Mouse (Mus musculus): ENCODE measurements around the gene Rangrf. TPM values are rescaled to one million over a fixed set of nuclear protein-coding genes. Genes with fewer than 3 reads are reported as not detected.
"Not testable (repeated sequence)": the region's sequence is repeated elsewhere in the genome, so short reads cannot be mapped to it uniquely, and the experiment has no call there.

Gene Rangrf
- polyA plus RNA-seq, 1 experiment from 2014 or later, result 31.6 TPM

- Histone ChIP-seq H3K9ac (replicated peaks) (peak overlapping the region; percentile 36; the same call in 1 of the 2 replicates), H3K4me1 (replicated peaks) (peaks cover 16% of the 10 kb centered on the region), H3K4me2 (replicated peaks) (peak overlapping the region; percentile 66), H3K4me3 (replicated peaks) (peak overlapping the region; percentile 45), H3K27me3 (peaks cover 16% of the 10 kb centered on the region)
- H3K36me3 ChIP-seq, H3K9me3 ChIP-seq, H3K27ac ChIP-seq: not testable (repeated sequence)
- ATAC-seq, result peak; percentile 90
- under 1% methylated on average over 38 of the region's 38 CpGs for WGBS
Measured at GRCm38 (mm10) chr11:68973250-68974058, 1.5 kb downstream of the Rangrf start.

GRCm38 (mm10) chr11:68970232-68970631, 4.8 kb downstream of the Rangrf start:
- Histone ChIP-seq H3K4me2 (replicated peaks) (no peak overlapping the region), H3K9me3 (no peaks in the 10 kb centered on the region), H3K36me3 (no peaks in the 10 kb centered on the region), H3K4me3 (replicated peaks) (no peak overlapping the region), H3K4me1 (replicated peaks) (peaks cover 26% of the 10 kb centered on the region), H3K27ac (no peak overlapping the region), H3K9ac (replicated peaks) (no peak overlapping the region), H3K27me3 (peaks cover 17% of the 10 kb centered on the region)
- WGBS, result 78% methylated on average over 4 of the region's 4 CpGs
- no peak for ATAC-seq

DNA sequence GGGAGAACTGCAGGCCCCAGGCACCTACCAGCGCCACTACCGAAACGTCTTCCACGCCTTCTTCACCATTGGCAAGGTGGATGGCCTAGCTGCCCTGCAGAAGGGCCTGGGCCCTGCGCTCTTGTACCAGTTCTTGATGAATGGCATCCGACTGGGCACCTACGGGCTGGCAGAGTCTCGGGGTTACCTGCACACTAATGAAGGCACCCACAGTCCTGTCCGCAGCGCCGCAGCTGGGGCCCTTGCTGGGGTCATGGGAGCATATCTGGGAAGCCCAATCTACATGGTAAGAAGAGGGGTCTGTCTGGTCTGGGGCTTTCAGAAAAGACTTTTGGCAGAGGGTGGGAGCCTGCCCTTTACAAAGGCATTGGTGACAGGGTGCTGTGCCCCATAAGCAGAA, 6.2 kb downstream of the Rangrf start:
- H3K4me1 ChIP-seq (replicated peaks), result peaks cover 22% of the 10 kb centered on the region
- H3K9me3 ChIP-seq, result no peaks in the 10 kb centered on the region
- H3K9ac ChIP-seq (replicated peaks), result peak overlapping the region; percentile 54; the same call in 1 of the 2 replicates
- peaks cover 16% of the 10 kb centered on the region for H3K27me3 ChIP-seq
- no peaks in the 10 kb centered on the region for H3K36me3 ChIP-seq
- ATAC-seq, result no peak
- peak overlapping the region; percentile 85 for H3K4me2 ChIP-seq (replicated peaks)
- H3K27ac ChIP-seq, result no peak overlapping the region
- H3K4me3 ChIP-seq (replicated peaks), result 0 out of 2 replicates have a peak overlapping the region, but pooled peaks have one; percentile 58
- 89% methylated on average over 11 of the region's 11 CpGs for WGBS

DNA sequence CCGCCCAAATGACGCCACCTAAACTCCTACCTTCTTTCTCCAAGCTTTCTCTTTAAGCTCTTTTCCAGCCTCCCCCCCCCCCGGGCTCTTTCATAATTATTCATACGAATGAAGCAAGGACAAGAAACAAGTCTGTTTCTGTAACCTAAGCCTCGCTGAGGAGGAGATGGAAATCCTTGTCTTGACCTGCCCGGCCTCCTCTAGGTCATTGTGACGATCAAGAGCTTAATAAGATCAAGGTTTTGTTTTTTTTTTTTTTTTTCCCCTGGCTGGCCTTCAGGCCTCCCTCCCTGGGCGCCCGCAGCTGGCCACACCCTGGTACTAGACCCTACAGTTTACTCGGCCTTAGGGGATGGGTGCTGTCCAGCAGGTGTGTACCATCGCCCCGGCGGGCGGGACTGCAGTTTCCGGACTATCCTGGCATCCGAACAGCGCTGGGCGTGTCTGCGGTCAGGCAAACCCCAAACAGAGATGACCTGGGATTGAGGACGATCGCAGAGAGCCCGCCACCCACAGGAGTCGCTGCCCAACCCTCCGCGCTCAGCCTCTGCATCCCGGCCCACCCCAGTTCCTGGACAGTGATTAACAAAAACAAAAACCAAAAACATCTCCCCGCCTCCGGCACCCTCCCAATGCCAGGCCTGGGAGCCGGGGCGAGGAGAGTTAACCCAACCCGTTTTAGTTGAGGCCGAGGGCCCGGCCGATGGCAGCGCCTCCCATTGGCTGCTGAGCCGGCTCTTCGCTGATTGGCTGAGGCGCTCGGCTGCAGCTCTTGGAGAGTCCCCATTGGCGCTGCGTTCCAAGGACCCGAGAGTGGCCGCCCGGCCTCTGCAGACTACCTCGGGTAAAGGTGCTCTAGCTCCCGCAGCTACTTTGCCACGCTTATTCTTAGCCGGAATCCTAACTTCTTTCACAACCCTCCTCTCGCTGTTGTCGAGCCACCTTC, 7.4 kb downstream of the Rangrf start, which contains the start of gene Slc25a35:
Gene Slc25a35 (plus strand): TSS at position 795 of the 946 bp plus-strand sequence.
- H3K9me3 ChIP-seq, result no peaks in the 10 kb centered on the region
- H3K4me1 ChIP-seq (replicated peaks), result peaks cover 15% of the 10 kb centered on the region
- peak within 1 kb of the TSS; percentile 58 for H3K4me3 ChIP-seq (replicated peaks)
- H3K36me3 ChIP-seq, result no peaks in the 10 kb centered on the region
- WGBS, result under 1% methylated on average over 50 of the region's 50 CpGs
- peak; percentile 97 for ATAC-seq
- H3K27ac ChIP-seq, result peak within 1 kb of the TSS; percentile 45; the same call in 1 of the 2 replicates
- H3K4me2 ChIP-seq (replicated peaks), result peak within 1 kb of the TSS; percentile 85
- peak within 1 kb of the TSS; percentile 73 for H3K9ac ChIP-seq (replicated peaks)
- peaks cover 17% of the 10 kb centered on the region for H3K27me3 ChIP-seq

GRCm38 (mm10) chr11:68966554-68966953, 8.4 kb downstream of the Rangrf start:
- no peaks in the 10 kb centered on the region for H3K36me3 ChIP-seq
- H3K4me2 ChIP-seq (replicated peaks), result peak overlapping the region; percentile 85; the same call in 1 of the 2 replicates
- 66% methylated on average over 1 of the region's 1 CpGs for WGBS
- peaks cover 14% of the 10 kb centered on the region for H3K4me1 ChIP-seq (replicated peaks)
- no peak overlapping the region for H3K9ac ChIP-seq (replicated peaks)
- H3K27ac ChIP-seq, result no peak overlapping the region
- peaks cover 17% of the 10 kb centered on the region for H3K27me3 ChIP-seq
- H3K9me3 ChIP-seq, result no peaks in the 10 kb centered on the region
- no peak for ATAC-seq
- H3K4me3 ChIP-seq (replicated peaks), result 0 out of 2 replicates have a peak overlapping the region, but pooled peaks have one; percentile 58

- H3K27me3 ChIP-seq, result peaks cover 17% of the 10 kb centered on the region
- no peak overlapping the region for H3K4me2 ChIP-seq (replicated peaks)
- no peak overlapping the region for H3K27ac ChIP-seq
- WGBS, result 30% methylated on average over 3 of the region's 3 CpGs
- ATAC-seq, result no peak
- peaks cover 14% of the 10 kb centered on the region for H3K4me1 ChIP-seq (replicated peaks)
- no peaks in the 10 kb centered on the region for H3K36me3 ChIP-seq
- no peaks in the 10 kb centered on the region for H3K9me3 ChIP-seq
- H3K9ac ChIP-seq (replicated peaks), result no peak overlapping the region
- no peak overlapping the region for H3K4me3 ChIP-seq (replicated peaks)
Measured at GRCm38 (mm10) chr11:68965845-68966244, 9.1 kb downstream of the Rangrf start.

DNA sequence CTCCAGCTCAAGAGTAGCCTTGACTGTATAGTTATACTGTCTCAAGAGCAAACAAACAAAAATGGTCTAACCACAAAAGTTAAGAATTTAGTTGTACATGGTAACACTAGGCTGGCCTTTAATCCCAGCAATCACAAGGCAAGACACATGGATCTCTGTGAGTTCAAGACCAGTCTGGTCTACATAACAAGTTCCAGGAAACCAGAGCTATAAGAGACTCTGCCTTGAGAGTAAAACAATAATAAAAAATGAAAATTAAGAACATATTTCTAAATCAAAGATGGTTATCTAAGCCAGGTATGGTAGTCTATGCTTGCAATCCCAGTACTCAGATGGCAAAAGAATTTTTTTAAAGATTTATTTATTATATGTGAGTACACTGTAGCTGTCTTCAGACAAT, 9.9 kb downstream of the Rangrf start:
- no peak for ATAC-seq

GRCm38 (mm10) chr11:68963405-68963804, 11.6 kb downstream of the Rangrf start:
- no peak overlapping the region for H3K4me3 ChIP-seq (replicated peaks)
- no peaks in the 10 kb centered on the region for H3K9me3 ChIP-seq
- no peak overlapping the region for H3K27ac ChIP-seq
- no peak overlapping the region for H3K9ac ChIP-seq (replicated peaks)
- peaks cover 5% of the 10 kb centered on the region for H3K27me3 ChIP-seq
- H3K4me2 ChIP-seq (replicated peaks), result no peak overlapping the region
- 83% methylated on average over 2 of the region's 2 CpGs for WGBS
- H3K36me3 ChIP-seq, result no peaks in the 10 kb centered on the region
- ATAC-seq, result no peak
- H3K4me1 ChIP-seq (replicated peaks), result peaks cover 10% of the 10 kb centered on the region

More for the DNA sequence above, 9.9 kb downstream of the Rangrf start:
- H3K9ac ChIP-seq (replicated peaks), result no peak overlapping the region
- peaks cover 17% of the 10 kb centered on the region for H3K27me3 ChIP-seq
- peaks cover 14% of the 10 kb centered on the region for H3K4me1 ChIP-seq (replicated peaks)
- H3K36me3 ChIP-seq, result no peaks in the 10 kb centered on the region
- H3K27ac ChIP-seq, result no peak overlapping the region
- no peak overlapping the region for H3K4me2 ChIP-seq (replicated peaks)
- no peak overlapping the region for H3K4me3 ChIP-seq (replicated peaks)
- H3K9me3 ChIP-seq, result no peaks in the 10 kb centered on the region

DNA sequence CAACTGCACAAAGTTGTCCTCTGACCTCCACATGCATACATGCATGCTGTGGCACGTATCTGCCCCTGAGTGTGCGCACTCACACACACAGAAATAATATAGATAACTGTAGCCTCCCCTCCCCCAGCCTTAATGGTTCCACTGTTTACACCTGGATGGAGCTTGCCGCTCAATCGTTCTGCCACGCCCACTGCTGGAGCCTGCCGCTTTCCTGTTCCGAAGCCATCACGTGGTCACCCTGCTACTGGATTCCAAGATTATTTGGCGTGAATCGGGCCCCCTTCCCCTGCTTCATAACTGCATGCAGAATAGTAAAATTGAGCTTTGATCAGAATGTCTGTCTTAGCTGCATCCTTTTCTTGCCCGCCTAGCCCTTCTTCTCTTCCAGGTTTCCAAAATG, 12.8 kb downstream of the Rangrf start:
- not testable (repeated sequence) for H3K9me3 ChIP-seq; H3K4me1 ChIP-seq (replicated peaks); ATAC-seq; H3K36me3 ChIP-seq; H3K27ac ChIP-seq; H3K4me2 ChIP-seq (replicated peaks); H3K9ac ChIP-seq (replicated peaks); H3K4me3 ChIP-seq (replicated peaks)
- WGBS, result 28% methylated on average over 11 of the region's 11 CpGs
- peaks cover 15% of the 10 kb centered on the region for H3K27me3 ChIP-seq

GRCm38 (mm10) chr11:68961596-68961995, 13.4 kb downstream of the Rangrf start:
- no peaks in the 10 kb centered on the region for H3K36me3 ChIP-seq
- no peaks in the 10 kb centered on the region for H3K4me1 ChIP-seq (replicated peaks)
- H3K27ac ChIP-seq, result no peak overlapping the region
- H3K9ac ChIP-seq (replicated peaks), result no peak overlapping the region
- WGBS, result 86% methylated on average over 3 of the region's 3 CpGs
- H3K4me3 ChIP-seq (replicated peaks), result no peak overlapping the region
- ATAC-seq, result no peak
- H3K4me2 ChIP-seq (replicated peaks), result no peak overlapping the region
- H3K9me3 ChIP-seq, result no peaks in the 10 kb centered on the region
- H3K27me3 ChIP-seq, result peaks cover 20% of the 10 kb centered on the region

DNA sequence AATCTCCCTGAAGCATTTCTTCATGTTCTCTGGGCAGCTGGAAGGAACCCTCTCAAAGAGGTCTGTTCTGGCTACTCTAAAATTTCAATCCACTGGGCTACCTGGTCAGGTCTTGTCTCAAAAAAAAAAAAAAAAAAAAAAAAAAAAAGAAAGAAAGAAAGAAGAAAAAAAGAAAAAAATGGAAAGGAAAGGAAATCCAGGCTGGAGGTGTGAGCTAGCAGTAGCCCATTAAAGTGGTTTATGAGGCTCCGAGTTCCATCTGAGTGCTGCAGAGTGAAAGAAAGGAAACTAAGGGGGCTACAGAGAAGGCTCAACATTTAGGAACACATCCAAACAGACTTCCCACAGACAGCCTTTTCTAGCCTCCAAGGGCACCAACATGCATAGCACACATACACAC, 17.0 kb downstream of the Rangrf start:
- ATAC-seq, result no peak
- Histone ChIP-seq H3K4me3 (replicated peaks) (no peak overlapping the region), H3K4me2 (replicated peaks) (no peak overlapping the region), H3K27me3 (peaks cover 53% of the 10 kb centered on the region), H3K27ac (no peak overlapping the region), H3K9ac (replicated peaks) (no peak overlapping the region), H3K9me3 (no peaks in the 10 kb centered on the region), H3K4me1 (replicated peaks) (peaks cover 10% of the 10 kb centered on the region), H3K36me3 (no peaks in the 10 kb centered on the region)
- 91% methylated on average over 1 of the region's 1 CpGs for WGBS

GRCm38 (mm10) chr11:68957308-68957707, 17.7 kb downstream of the Rangrf start, which contains the start of gene Arhgef15:
Gene Arhgef15, minus strand, starts transcription at chr11:68957480.
- Histone ChIP-seq H3K27ac (no peak within 1 kb of the TSS), H3K36me3 (no peaks in the 10 kb centered on the region), H3K27me3 (peaks cover 53% of the 10 kb centered on the region), H3K9ac (replicated peaks) (no peak within 1 kb of the TSS), H3K9me3 (no peaks in the 10 kb centered on the region), H3K4me3 (replicated peaks) (no peak within 1 kb of the TSS), H3K4me1 (replicated peaks) (peaks cover 10% of the 10 kb centered on the region), H3K4me2 (replicated peaks) (no peak within 1 kb of the TSS)
- ATAC-seq, result no peak
- 35% methylated on average over 8 of the region's 8 CpGs for WGBS
